Mouse (Mus musculus) liver (tissue): ENCODE data around the gene Mphosph6.
A peak's percentile ranks its signal among the peaks of the same experiment; 100 is the strongest.

Source experiments
- DNase-seq: peaks from one replicate; pipeline ENCODE4 v3.0.0-alpha.2; 2020; ENCODE audit warnings: mixed read lengths

Mphosph6 gene

GRCm38 (mm10) chr8:117801443-117802298, at the start of gene Mphosph6:
TSS of gene Mphosph6 (minus strand) at chr8:117801943.
- peak; percentile 99 for DNase-seq

GRCm38 (mm10) chr8:117850420-117850819, 48.7 kb upstream of the Mphosph6 start:
- peak; percentile 51 for DNase-seq

GRCm38 (mm10) chr8:117847865-117848264, 46.1 kb upstream of the Mphosph6 start:
- no peak for DNase-seq

GRCm38 (mm10) chr8:117843694-117844093, 42.0 kb upstream of the Mphosph6 start:
- DNase-seq: no peak

- DNase-seq: no peak
Observed at GRCm38 (mm10) chr8:117813524-117813923, 11.8 kb upstream of the Mphosph6 start.

GRCm38 (mm10) chr8:117810676-117811075, 8.9 kb upstream of the Mphosph6 start:
- peak; percentile 33 for DNase-seq

- DNase-seq: no peak
Observed at GRCm38 (mm10) chr8:117805419-117805818, 3.7 kb upstream of the Mphosph6 start.

GRCm38 (mm10) chr8:117802299-117802689, 551 bp upstream of the Mphosph6 start:
- no peak for DNase-seq

- no peak for DNase-seq
Observed at GRCm38 (mm10) chr8:117798066-117798465, 3.7 kb downstream of the Mphosph6 start.

GRCm38 (mm10) chr8:117796464-117796863, 5.3 kb downstream of the Mphosph6 start:
- no peak for DNase-seq

- DNase-seq: no peak
Observed at GRCm38 (mm10) chr8:117794581-117794980, 7.2 kb downstream of the Mphosph6 start.

- no peak for DNase-seq
Observed at GRCm38 (mm10) chr8:117792616-117793144, 9.1 kb downstream of the Mphosph6 start.

- DNase-seq: no peak
Observed at GRCm38 (mm10) chr8:117786428-117786827, 15.3 kb downstream of the Mphosph6 start.

- DNase-seq: no peak
Observed at GRCm38 (mm10) chr8:117783021-117783420, 18.7 kb downstream of the Mphosph6 start.

- DNase-seq: no peak
Observed at GRCm38 (mm10) chr8:117781375-117782129, 20.2 kb downstream of the Mphosph6 start.

- no peak for DNase-seq
Observed at GRCm38 (mm10) chr8:117779344-117779743, 22.4 kb downstream of the Mphosph6 start.

GRCm38 (mm10) chr8:117778531-117779322, 23.0 kb downstream of the Mphosph6 start:
- no peak for DNase-seq

- no peak for DNase-seq
Observed at GRCm38 (mm10) chr8:117776075-117776474, 25.7 kb downstream of the Mphosph6 start.

GRCm38 (mm10) chr8:117775626-117776025, 26.1 kb downstream of the Mphosph6 start:
- peak; percentile 46 for DNase-seq

- no peak for DNase-seq
Observed at GRCm38 (mm10) chr8:117772597-117772996, 29.1 kb downstream of the Mphosph6 start.

GRCm38 (mm10) chr8:117772126-117772525, 29.6 kb downstream of the Mphosph6 start:
- peak; percentile 73 for DNase-seq

GRCm38 (mm10) chr8:117771115-117771836, 30.5 kb downstream of the Mphosph6 start:
- DNase-seq: peak; percentile 54
